Mouse (Mus musculus): ENCODE results near the gene Nudt16l1.

DNA sequence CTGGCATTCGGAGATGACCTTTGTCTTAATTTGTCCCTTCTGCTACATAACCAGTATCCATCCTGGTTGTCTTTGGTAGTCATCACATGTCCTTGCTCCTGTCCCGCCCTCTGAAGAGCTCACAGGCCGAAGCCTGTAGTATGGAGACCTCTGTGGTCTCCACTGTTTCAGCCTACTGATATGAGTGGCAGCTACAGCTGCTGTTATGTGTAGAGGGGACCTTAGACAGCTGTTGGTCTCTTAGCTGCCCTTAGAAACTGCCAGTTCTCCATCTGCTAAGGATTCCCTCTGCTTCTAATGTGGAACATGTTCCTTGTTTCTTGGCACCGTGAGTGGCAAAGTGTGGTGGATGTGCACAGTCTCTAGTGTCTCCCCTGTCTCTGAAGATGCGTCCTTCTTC, 14.6 kb upstream of the Nudt16l1 start:
- TF ChIP-seq CTCF (IDR thresholded peaks at IDR 0.05; ENCODE audit: low read depth, low read length), result no peak
- TF ChIP-seq GATA1 (IDR thresholded peaks at IDR 0.05; ENCODE audit: borderline replicate concordance, low read length), result no peak
- no peak for TF ChIP-seq POLR2AphosphoS5 (IDR thresholded peaks at IDR 0.05; ENCODE audit: insufficient replicate concordance, low read depth, low read length)
- TF ChIP-seq TAL1 (conservative IDR thresholded peaks at IDR 0.05; ENCODE audit: low read depth, low read length), result no peak

Measured in G1E (cell line).